Mouse (Mus musculus): ENCODE measurements at regions not wholly inside any gene's neighbourhood (a gene's known extent, or its start where the extent isn't known, plus 50 kb on each side); places are given as distances from the start of the nearest gene placed in this dataset.

DNA sequence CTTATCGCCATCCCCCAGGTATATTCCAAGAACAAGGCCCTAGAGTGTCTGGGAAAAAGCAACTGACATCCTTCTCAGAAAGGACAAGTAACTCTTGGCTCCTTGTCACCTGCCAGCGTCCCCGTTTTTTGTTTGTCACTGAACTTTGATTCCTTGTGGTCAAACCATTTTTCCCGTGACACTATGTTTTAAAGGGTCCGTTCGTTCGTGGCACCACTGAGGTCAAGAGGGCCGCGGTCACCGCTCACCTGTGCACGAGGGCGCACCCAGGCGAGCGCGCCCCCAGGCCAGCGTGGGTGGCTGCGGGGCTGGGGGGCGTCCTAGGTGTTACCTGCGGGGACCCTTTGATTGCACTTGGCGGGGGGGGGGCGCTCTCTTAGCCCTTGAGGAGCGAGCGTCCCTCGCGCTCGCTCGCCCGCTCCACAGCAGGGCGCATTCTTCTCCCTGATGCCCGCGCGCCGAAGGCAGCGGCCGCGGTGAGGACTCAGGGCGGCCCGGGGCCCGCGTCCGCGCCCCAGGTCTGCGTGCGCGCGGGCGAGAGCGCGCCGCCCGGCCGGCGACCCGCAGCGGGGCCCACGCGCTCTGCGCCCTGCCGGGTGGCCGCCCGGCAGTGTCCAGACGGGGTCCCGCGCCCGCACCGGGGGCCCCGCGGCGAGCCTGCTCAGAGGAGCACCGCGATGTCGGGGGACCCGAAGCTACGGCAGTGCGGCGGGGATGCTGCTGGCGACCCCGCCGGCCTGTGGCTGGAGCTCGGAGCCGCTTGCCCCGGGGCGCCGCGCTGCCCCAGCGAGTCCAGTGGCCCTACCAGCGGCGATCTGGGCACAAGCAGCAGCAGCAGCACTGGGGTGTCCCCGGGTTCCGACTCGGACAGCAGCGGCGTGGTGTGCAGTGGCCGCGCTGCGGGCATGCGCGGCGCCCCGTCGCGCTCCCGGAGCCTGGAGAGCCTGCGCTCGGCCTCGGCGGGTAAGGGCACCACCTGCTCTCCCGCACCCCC is 92.5 kb downstream of the Fam168b start:
- peaks cover 11% of the 10 kb centered on the region; the same call in 1 of the 2 replicates for H3K4me1 ChIP-seq (ENCODE audit: control insufficient read depth, insufficient read depth, low read length)
- no peaks in the 10 kb centered on the region for H3K9me3 ChIP-seq (ENCODE audit: control insufficient read depth, low read depth, low read length)
- under 1% methylated on average over 91 of the region's 108 CpGs for WGBS
- peak overlapping the region; percentile 42 for H3K9ac ChIP-seq (replicated peaks; ENCODE audit: low read depth, low read length)
- no peak overlapping the region for H3K27ac ChIP-seq (ENCODE audit: low read length)
- peak overlapping the region; percentile 62 for H3K4me3 ChIP-seq (ENCODE audit: low read depth, low read length)
- no peaks in the 10 kb centered on the region for H3K36me3 ChIP-seq (ENCODE audit: control insufficient read depth, insufficient read depth, low read length)
- ATAC-seq (ENCODE audit: insufficient number of reproducible peaks, insufficient read depth, low FRiP score, low read depth), result peak; percentile 43
- peaks cover 26% of the 10 kb centered on the region for H3K27me3 ChIP-seq (ENCODE audit: control insufficient read depth, insufficient read depth, low read length)
- H3K4me2 ChIP-seq (replicated peaks; ENCODE audit: low read depth, low read length), result peak overlapping the region; percentile 97

DNA sequence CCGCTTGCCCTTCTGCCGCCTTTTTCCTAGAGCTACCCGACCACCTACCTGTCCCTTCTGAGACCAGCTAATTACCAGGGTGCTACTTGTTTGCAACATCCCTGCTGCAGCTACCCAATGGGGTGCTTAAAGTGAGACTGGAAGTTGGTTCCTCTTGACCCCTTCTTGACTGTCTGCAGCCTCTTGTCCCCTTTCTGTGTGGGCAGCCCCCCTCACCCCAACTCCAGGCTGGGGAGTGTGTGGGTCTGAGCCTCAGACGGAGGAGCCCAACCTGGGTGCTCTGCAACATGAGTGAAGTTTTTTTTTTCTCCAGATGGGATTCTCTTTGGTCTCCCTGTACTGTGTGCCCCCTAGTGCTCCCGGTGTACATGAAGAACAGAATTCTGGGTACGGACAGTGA is 91.7 kb downstream of the Fam168b start:
- Histone ChIP-seq H3K27ac (ENCODE audit: low read length) (no peak overlapping the region), H3K9ac (replicated peaks; ENCODE audit: low read depth, low read length) (0 out of 2 replicates have a peak overlapping the region, but pooled peaks have one; percentile 42), H3K27me3 (ENCODE audit: control insufficient read depth, insufficient read depth, low read length) (peaks cover 26% of the 10 kb centered on the region), H3K4me3 (ENCODE audit: low read depth, low read length) (peak overlapping the region; percentile 62), H3K4me1 (ENCODE audit: control insufficient read depth, insufficient read depth, low read length) (peaks cover 11% of the 10 kb centered on the region; the same call in 1 of the 2 replicates), H3K9me3 (ENCODE audit: control insufficient read depth, low read depth, low read length) (no peaks in the 10 kb centered on the region), H3K36me3 (ENCODE audit: control insufficient read depth, insufficient read depth, low read length) (no peaks in the 10 kb centered on the region), H3K4me2 (replicated peaks; ENCODE audit: low read depth, low read length) (peak overlapping the region; percentile 97)
- WGBS, result 2% methylated on average over 6 of the region's 6 CpGs
- ATAC-seq (ENCODE audit: insufficient number of reproducible peaks, insufficient read depth, low FRiP score, low read depth), result no peak

DNA sequence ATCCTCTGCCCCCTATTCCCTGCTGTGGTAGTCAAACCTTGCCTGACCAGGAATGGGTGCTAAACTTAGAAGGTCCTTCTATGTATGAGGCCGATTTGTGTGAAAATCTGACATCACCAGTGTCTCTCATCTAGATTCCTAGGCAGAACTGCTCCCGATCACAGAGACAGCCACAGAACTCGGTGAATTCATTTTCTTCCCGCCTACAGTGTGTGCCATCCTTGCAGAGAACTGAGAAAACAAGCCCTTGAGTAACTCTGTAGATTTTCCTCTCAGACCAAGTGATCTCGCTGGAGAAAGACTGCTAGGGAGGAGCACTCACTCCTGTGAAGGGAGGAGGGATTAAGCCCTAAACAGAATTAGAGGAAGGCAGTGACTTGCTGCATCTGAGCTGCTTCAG is 89.3 kb downstream of the Fam168b start:
- H3K9me3 ChIP-seq (ENCODE audit: control insufficient read depth, low read depth, low read length), result no peaks in the 10 kb centered on the region
- no peaks in the 10 kb centered on the region for H3K36me3 ChIP-seq (ENCODE audit: control insufficient read depth, insufficient read depth, low read length)
- no peak overlapping the region for H3K9ac ChIP-seq (replicated peaks; ENCODE audit: low read depth, low read length)
- peaks cover 11% of the 10 kb centered on the region; the same call in 1 of the 2 replicates for H3K4me1 ChIP-seq (ENCODE audit: control insufficient read depth, insufficient read depth, low read length)
- no peak overlapping the region for H3K27ac ChIP-seq (ENCODE audit: low read length)
- 59% methylated on average over 5 of the region's 5 CpGs for WGBS
- H3K27me3 ChIP-seq (ENCODE audit: control insufficient read depth, insufficient read depth, low read length), result peaks cover 21% of the 10 kb centered on the region
- no peak for ATAC-seq (ENCODE audit: insufficient number of reproducible peaks, insufficient read depth, low FRiP score, low read depth)
- H3K4me3 ChIP-seq (ENCODE audit: low read depth, low read length), result no peak overlapping the region
- no peak overlapping the region for H3K4me2 ChIP-seq (replicated peaks; ENCODE audit: low read depth, low read length)

DNA sequence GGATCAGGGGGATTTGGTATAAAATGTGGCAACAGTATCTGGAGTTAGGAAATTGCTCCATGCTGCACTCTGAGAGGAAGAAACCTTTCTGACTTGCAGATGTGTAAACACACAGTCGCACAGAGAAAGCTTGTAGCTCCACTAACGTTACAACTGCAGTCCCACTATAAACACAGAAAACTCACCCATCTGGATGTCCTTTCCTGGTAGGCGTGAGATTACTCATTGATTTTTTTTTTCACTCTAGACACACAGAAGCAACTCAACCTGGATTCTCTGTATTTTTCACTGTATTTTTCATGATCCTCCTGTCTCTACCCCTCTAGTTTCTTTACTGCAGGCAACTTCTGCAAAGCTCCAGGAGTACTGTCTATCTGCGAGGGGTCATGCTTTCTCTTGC is 82.3 kb downstream of the Fam168b start:
- no peak for ATAC-seq (ENCODE audit: insufficient number of reproducible peaks, insufficient read depth, low FRiP score, low read depth)
- WGBS, result 33% methylated on average over 4 of the region's 4 CpGs
- Histone ChIP-seq H3K36me3 (ENCODE audit: control insufficient read depth, insufficient read depth, low read length) (no peaks in the 10 kb centered on the region), H3K27me3 (ENCODE audit: control insufficient read depth, insufficient read depth, low read length) (no peaks in the 10 kb centered on the region), H3K4me3 (ENCODE audit: low read depth, low read length) (no peak overlapping the region), H3K4me1 (ENCODE audit: control insufficient read depth, insufficient read depth, low read length) (no peaks in the 10 kb centered on the region), H3K4me2 (replicated peaks; ENCODE audit: low read depth, low read length) (no peak overlapping the region), H3K27ac (ENCODE audit: low read length) (no peak overlapping the region), H3K9ac (replicated peaks; ENCODE audit: low read depth, low read length) (no peak overlapping the region), H3K9me3 (ENCODE audit: control insufficient read depth, low read depth, low read length) (no peaks in the 10 kb centered on the region)

DNA sequence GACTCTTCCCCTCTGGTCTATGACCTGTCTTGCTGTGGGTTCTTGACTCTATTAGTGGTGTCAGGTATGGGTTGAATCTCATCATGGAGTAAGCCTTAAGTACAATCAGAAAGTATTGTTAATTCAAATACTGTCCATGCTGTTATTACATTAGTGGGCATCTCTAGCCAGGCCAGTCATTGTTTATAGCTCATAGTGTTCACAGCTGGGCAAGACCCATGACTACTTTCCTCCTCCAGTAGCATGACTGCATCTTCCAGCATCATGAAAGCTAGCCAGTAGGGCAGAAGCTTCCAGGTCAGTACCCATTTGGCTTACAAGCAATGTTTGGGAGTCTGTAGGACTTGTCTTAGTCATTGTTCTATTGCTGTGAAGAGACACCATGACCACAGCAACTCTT is 81.4 kb downstream of the Fam168b start:
- Histone ChIP-seq H3K9ac (replicated peaks; ENCODE audit: low read depth, low read length) (no peak overlapping the region), H3K9me3 (ENCODE audit: control insufficient read depth, low read depth, low read length) (no peaks in the 10 kb centered on the region), H3K27ac (ENCODE audit: low read length) (no peak overlapping the region), H3K4me1 (ENCODE audit: control insufficient read depth, insufficient read depth, low read length) (no peaks in the 10 kb centered on the region), H3K4me3 (ENCODE audit: low read depth, low read length) (no peak overlapping the region), H3K4me2 (replicated peaks; ENCODE audit: low read depth, low read length) (no peak overlapping the region), H3K36me3 (ENCODE audit: control insufficient read depth, insufficient read depth, low read length) (no peaks in the 10 kb centered on the region), H3K27me3 (ENCODE audit: control insufficient read depth, insufficient read depth, low read length) (no peaks in the 10 kb centered on the region)
- ATAC-seq (ENCODE audit: insufficient number of reproducible peaks, insufficient read depth, low FRiP score, low read depth), result no peak

DNA sequence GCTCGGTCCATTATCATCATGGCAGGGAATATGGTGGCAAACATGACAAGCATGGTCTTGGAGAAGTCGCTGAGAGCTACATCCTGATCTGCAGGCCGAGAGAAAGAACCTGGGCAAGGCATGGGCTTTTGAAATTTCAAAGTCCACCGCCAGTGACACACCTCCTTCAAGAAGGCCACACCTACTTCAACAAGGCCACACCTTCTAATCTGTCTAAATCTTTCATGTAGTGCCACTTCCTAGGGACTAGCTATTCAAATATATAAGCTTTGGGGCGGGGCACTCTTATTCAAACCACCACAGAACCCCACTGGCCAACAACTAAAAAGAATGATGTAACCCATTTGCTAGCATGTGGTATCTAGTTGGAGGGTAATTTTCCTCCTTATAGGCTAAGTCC is 81.0 kb downstream of the Fam168b start:
- no peak overlapping the region for H3K4me3 ChIP-seq (ENCODE audit: low read depth, low read length)
- H3K27ac ChIP-seq (ENCODE audit: low read length), result no peak overlapping the region
- H3K36me3 ChIP-seq (ENCODE audit: control insufficient read depth, insufficient read depth, low read length), result no peaks in the 10 kb centered on the region
- ATAC-seq (ENCODE audit: insufficient number of reproducible peaks, insufficient read depth, low FRiP score, low read depth), result no peak
- H3K27me3 ChIP-seq (ENCODE audit: control insufficient read depth, insufficient read depth, low read length), result no peaks in the 10 kb centered on the region
- no peak overlapping the region for H3K9ac ChIP-seq (replicated peaks; ENCODE audit: low read depth, low read length)
- H3K4me2 ChIP-seq (replicated peaks; ENCODE audit: low read depth, low read length), result no peak overlapping the region
- no peaks in the 10 kb centered on the region for H3K9me3 ChIP-seq (ENCODE audit: control insufficient read depth, low read depth, low read length)
- 83% methylated on average over 5 of the region's 5 CpGs for WGBS
- no peaks in the 10 kb centered on the region for H3K4me1 ChIP-seq (ENCODE audit: control insufficient read depth, insufficient read depth, low read length)

All from stomach, embryonic 14.5 days (tissue).